Mouse (Mus musculus): ENCODE results near the gene Fignl1. TPM values are rescaled to one million over a fixed set of nuclear protein-coding genes. Genes with fewer than 3 reads are reported as not detected.
A peak's percentile ranks its signal among the peaks of the same experiment; 100 is the strongest.

Gene Fignl1
- polyA plus RNA-seq, 1 experiment from 2014 or later: 58.5 TPM

DNA sequence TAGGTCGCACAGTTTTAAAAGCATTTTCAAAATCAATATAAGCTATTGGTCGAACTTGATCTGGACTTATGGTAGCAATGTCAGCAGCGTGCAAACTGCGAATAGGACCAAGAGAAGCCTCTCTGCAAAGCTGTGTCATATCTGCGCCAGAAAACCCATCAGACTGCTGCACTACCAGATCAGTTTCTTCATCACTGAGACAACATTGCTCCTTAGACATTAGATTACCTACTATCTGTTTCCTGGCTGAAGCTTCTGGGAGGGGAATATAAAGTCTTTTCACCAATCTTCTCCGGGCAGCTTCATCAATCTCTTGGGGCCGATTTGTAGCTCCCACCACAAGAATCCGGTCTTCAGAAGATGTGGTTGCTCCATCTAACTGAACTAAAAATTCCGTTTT lies 7.7 kb downstream of the Fignl1 start:
- no peak overlapping the region for H3K27ac ChIP-seq (replicated peaks)
- H3K9ac ChIP-seq (replicated peaks): no peak overlapping the region
- no peak overlapping the region for H3K4me2 ChIP-seq (replicated peaks)
- H3K4me1 ChIP-seq: no peaks in the 10 kb centered on the region
- H3K27me3 ChIP-seq: no peaks in the 10 kb centered on the region
- H3K4me3 ChIP-seq: no peak overlapping the region
- WGBS: 94% methylated on average over 9 of the region's 9 CpGs
- no peaks in the 10 kb centered on the region for H3K9me3 ChIP-seq
- H3K36me3 ChIP-seq: peaks cover 48% of the 10 kb centered on the region
- no peak for ATAC-seq (ENCODE audit: low FRiP score, low read depth)

DNA sequence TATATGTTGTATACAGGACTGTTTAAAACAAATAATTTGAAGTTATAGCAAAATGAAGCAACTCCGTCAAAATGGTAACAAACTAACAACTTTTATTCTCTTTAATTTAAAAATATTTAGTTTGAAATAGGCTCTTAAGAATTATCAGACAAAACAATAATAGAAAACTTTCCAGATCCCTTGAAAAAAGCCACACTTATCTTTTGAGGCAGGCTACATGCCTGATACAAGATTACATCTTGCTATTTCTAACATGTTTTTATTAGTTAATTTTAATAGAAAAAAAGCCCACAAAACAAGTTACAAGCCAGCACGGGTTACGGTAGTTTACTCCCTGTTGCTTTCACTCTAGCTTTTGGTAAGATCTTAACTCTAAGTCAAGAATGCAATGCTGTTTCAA lies 8.5 kb downstream of the Fignl1 start:
- H3K27ac ChIP-seq (replicated peaks): no peak overlapping the region
- no peak overlapping the region for H3K9ac ChIP-seq (replicated peaks)
- no peak for ATAC-seq (ENCODE audit: low FRiP score, low read depth)
- H3K36me3 ChIP-seq: peaks cover 45% of the 10 kb centered on the region
- no peak overlapping the region for H3K4me3 ChIP-seq
- no peaks in the 10 kb centered on the region for H3K27me3 ChIP-seq
- H3K4me1 ChIP-seq: no peaks in the 10 kb centered on the region
- H3K4me2 ChIP-seq (replicated peaks): no peak overlapping the region
- WGBS: 97% methylated on average over 3 of the region's 3 CpGs
- H3K9me3 ChIP-seq: no peaks in the 10 kb centered on the region

DNA sequence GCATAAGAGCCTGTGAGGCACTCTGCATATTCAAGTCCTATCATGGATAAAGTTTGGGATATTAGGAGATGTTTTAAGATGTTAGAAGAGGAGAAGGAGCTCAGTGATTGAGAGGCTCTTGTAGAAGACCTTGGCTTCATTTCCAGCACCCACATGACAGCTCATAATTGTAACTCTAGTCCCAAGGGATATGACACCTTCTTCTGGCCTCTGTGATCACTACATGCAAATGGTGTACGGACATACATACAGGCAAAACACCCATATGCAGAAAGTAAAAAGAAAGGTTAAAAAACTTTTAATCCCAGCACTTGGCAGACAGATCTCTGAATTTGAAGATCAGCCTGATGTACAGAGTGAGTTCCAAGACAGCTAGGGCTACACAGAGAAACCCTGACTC lies 10.1 kb downstream of the Fignl1 start:
- no peaks in the 10 kb centered on the region for H3K27me3 ChIP-seq
- 100% methylated on average over 1 of the region's 1 CpGs for WGBS
- no peaks in the 10 kb centered on the region for H3K9me3 ChIP-seq
- H3K9ac ChIP-seq (replicated peaks): no peak overlapping the region
- H3K36me3 ChIP-seq: peaks cover 38% of the 10 kb centered on the region
- no peak overlapping the region for H3K27ac ChIP-seq (replicated peaks)
- no peak for ATAC-seq (ENCODE audit: low FRiP score, low read depth)
- no peaks in the 10 kb centered on the region for H3K4me1 ChIP-seq
- no peak overlapping the region for H3K4me2 ChIP-seq (replicated peaks)
- H3K4me3 ChIP-seq: no peak overlapping the region

DNA sequence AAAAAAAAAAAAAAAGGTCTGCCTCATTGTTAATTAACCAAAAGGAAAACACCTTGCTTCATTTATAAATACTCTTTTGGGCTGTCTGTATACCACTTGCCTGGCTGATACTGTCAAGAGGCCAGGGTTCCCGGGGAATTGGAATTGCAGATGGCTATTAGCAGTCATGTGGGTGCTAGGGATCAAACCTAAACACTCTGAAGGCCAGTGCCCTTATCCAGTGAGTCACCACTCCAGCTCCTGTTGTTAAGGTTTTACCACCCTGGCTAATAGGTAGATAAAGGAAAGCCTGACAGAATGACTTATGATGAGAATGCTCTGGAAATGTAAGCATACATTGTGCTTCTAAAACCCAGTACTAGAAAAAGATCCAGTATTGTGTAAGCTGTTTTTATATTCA lies 14.1 kb downstream of the Fignl1 start:
- ATAC-seq (ENCODE audit: low FRiP score, low read depth): no peak
- no peaks in the 10 kb centered on the region for H3K4me1 ChIP-seq

DNA sequence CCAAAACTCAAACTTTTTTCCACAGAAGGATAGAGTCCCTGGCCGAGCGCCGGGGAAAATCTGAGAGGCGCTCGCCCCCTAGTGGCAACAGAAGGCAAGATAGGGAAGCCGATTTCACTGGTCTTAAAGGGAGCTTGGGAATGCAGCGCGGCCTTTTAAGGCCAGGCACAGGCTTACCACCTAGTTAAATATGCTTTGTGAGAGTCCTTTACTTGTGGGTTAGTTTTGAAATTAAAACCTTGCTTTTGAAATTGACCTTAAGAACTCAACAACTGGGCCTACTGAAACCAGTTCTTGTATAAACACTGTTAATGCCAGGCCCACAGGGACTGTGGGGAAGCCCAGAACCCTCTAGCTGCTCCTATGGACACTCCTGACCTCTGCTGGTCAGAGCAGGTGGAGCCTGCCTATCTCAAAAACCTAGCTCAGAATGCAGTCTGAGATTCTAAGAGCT lies 20.2 kb downstream of the Fignl1 start:
- no peaks in the 10 kb centered on the region for H3K9me3 ChIP-seq
- H3K36me3 ChIP-seq: no peaks in the 10 kb centered on the region
- no peak overlapping the region for H3K27ac ChIP-seq (replicated peaks)
- no peaks in the 10 kb centered on the region for H3K4me1 ChIP-seq
- H3K9ac ChIP-seq (replicated peaks): no peak overlapping the region
- WGBS: 1% methylated on average over 8 of the region's 8 CpGs
- H3K27me3 ChIP-seq: no peaks in the 10 kb centered on the region
- no peak overlapping the region for H3K4me3 ChIP-seq
- peak overlapping the region; percentile 38 for H3K4me2 ChIP-seq (replicated peaks)
- ATAC-seq (ENCODE audit: low FRiP score, low read depth): peak; percentile 95

More for the DNA sequence above, 14.1 kb downstream of the Fignl1 start:
- H3K9ac ChIP-seq (replicated peaks): no peak overlapping the region
- no peaks in the 10 kb centered on the region for H3K27me3 ChIP-seq
- no peak overlapping the region for H3K4me3 ChIP-seq
- H3K36me3 ChIP-seq: peaks cover 11% of the 10 kb centered on the region
- no peak overlapping the region for H3K4me2 ChIP-seq (replicated peaks)
- no peaks in the 10 kb centered on the region for H3K9me3 ChIP-seq
- WGBS: 81% methylated on average over 1 of the region's 1 CpGs
- no peak overlapping the region for H3K27ac ChIP-seq (replicated peaks)

DNA sequence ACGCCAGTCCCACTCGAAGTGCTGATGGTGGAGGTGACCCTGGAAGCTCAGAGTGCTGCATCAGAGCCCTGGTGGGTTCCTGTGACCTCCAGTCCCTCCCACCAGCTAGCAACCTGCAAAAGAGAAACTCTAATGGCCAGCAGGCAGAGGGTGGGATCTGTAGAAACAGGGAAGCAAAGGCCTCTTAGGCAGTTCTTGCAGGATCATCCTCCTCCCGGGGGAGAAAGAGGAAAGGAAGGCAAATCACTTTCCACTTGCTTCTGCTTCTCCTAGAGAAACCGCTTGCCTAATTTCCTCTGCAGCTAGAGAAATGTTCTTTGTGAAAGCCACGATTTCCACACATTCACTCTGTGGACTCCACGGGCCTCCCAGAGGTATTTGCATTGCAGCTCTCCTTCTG lies 23.3 kb downstream of the Fignl1 start:
- Histone ChIP-seq H3K9ac (replicated peaks) (no peak overlapping the region), H3K4me3 (no peak overlapping the region), H3K4me2 (replicated peaks) (no peak overlapping the region), H3K9me3 (no peaks in the 10 kb centered on the region), H3K4me1 (no peaks in the 10 kb centered on the region), H3K36me3 (no peaks in the 10 kb centered on the region), H3K27ac (replicated peaks) (no peak overlapping the region), H3K27me3 (no peaks in the 10 kb centered on the region)
- 74% methylated on average over 6 of the region's 6 CpGs for WGBS
- ATAC-seq (ENCODE audit: low FRiP score, low read depth): no peak

DNA sequence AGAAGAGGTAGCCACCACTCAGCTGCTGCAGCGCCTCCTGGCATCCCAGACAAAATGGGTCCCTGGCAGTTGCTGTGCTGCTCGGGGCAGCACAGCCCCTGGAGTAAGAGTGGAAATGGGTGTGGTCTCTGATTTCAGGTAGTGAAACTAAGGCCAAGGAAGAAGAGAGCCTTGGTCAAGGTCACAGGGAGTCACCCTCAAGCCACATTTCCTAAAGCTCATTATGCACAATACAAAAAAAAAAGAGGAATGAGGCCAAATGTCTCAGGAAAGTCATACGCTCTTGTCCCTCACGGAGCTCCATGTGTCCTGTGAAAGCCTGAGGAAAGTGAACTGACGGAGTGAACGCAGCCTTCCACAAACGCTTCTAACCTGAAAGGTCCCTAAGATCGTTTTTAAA lies 27.0 kb downstream of the Fignl1 start:
- no peaks in the 10 kb centered on the region for H3K36me3 ChIP-seq
- no peak overlapping the region for H3K4me2 ChIP-seq (replicated peaks)
- no peaks in the 10 kb centered on the region for H3K27me3 ChIP-seq
- no peak overlapping the region for H3K9ac ChIP-seq (replicated peaks)
- 90% methylated on average over 8 of the region's 8 CpGs for WGBS
- H3K4me3 ChIP-seq: no peak overlapping the region
- no peak overlapping the region for H3K27ac ChIP-seq (replicated peaks)
- H3K9me3 ChIP-seq: no peaks in the 10 kb centered on the region
- H3K4me1 ChIP-seq: no peaks in the 10 kb centered on the region
- no peak for ATAC-seq (ENCODE audit: low FRiP score, low read depth)

DNA sequence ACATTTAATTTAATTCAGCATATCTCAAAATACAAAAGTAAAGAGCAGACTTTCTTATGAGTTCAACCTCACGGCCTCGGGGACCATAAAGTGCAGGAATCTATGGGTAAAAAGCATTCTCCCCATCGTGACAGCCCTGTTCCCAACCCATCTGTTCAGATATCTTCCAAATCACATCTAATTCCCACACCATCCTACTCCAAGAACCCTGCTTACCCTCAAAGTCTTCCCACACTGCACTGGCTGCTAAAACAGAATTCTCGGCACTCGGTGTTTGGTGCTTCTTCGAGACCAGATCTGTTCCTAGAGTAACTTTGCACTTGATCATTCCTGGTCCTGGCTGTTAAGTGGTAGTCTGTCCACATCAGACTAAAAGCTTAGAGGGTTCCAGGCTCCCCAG lies 30.4 kb downstream of the Fignl1 start:
- Histone ChIP-seq H3K9ac (replicated peaks) (no peak overlapping the region), H3K27ac (replicated peaks) (no peak overlapping the region), H3K9me3 (no peaks in the 10 kb centered on the region), H3K36me3 (no peaks in the 10 kb centered on the region), H3K4me1 (no peaks in the 10 kb centered on the region), H3K4me3 (no peak overlapping the region), H3K27me3 (no peaks in the 10 kb centered on the region), H3K4me2 (replicated peaks) (no peak overlapping the region)
- no peak for ATAC-seq (ENCODE audit: low FRiP score, low read depth)
- WGBS: 94% methylated on average over 6 of the region's 6 CpGs

DNA sequence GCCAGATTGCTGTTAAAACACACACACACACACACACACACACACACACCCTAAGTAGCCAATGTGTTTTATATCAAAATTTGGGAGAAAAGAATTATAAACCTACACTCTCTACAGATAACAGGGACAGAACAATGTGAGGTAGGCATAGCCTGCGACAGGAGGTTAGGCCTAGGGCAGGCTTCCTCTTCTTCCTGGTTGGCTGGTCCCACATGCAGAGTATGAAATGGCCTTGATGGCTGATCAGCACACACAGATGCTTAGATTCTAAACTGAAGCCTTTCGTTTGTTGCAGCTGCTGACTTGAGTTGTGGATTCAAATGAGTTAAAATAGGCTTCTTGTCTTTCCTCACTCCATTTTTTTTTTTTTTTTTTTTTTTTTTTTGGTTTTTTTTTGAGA lies 31.0 kb downstream of the Fignl1 start:
- H3K4me1 ChIP-seq: no peaks in the 10 kb centered on the region
- 95% methylated on average over 2 of the region's 2 CpGs for WGBS
- no peaks in the 10 kb centered on the region for H3K27me3 ChIP-seq
- no peak overlapping the region for H3K4me3 ChIP-seq
- no peaks in the 10 kb centered on the region for H3K9me3 ChIP-seq
- no peak overlapping the region for H3K9ac ChIP-seq (replicated peaks)
- ATAC-seq (ENCODE audit: low FRiP score, low read depth): no peak
- no peak overlapping the region for H3K27ac ChIP-seq (replicated peaks)
- H3K36me3 ChIP-seq: no peaks in the 10 kb centered on the region
- H3K4me2 ChIP-seq (replicated peaks): no peak overlapping the region

DNA sequence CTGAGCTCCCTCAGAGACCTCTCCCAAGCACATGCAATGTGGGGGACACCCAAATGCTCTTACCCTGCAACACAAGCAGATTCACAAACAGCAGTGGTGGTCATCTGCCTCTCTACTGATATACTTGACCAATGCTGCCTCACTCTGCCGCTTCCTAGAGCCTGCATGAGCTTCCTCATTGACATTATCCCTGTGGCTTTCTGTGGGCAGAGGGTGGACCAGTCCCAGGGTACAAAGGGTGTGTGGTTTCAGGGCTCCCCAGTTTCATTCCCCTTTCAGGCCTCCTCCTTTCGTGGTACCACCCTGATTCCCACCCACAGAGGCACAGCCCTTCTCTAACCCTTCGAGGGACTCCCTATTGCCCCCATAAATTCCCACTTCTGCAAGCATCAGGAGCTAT lies 31.5 kb downstream of the Fignl1 start:
- no peaks in the 10 kb centered on the region for H3K27me3 ChIP-seq
- no peak for ATAC-seq (ENCODE audit: low FRiP score, low read depth)
- H3K4me1 ChIP-seq: no peaks in the 10 kb centered on the region
- H3K9ac ChIP-seq (replicated peaks): no peak overlapping the region
- H3K4me3 ChIP-seq: no peak overlapping the region
- WGBS: 88% methylated on average over 3 of the region's 3 CpGs
- H3K27ac ChIP-seq (replicated peaks): no peak overlapping the region
- no peak overlapping the region for H3K4me2 ChIP-seq (replicated peaks)
- no peaks in the 10 kb centered on the region for H3K36me3 ChIP-seq
- H3K9me3 ChIP-seq: no peaks in the 10 kb centered on the region

DNA sequence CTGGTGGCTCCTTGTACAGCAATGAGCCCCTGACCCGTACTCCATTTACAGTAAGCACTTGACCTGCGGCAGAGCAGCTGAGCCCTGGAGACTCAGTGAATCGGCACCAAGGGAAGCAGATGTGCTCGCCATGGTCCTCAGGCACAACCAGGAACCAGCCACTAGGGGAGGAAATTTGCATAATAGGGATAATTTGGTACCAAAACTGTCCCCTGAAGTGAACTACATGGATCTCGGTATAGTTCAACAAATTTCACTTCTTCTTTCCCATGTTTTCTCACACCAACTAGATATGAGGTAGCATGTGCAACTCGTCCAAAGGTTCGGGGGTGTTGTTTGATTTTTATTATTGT lies 32.0 kb downstream of the Fignl1 start:
- 88% methylated on average over 7 of the region's 7 CpGs for WGBS
- Histone ChIP-seq H3K4me3 (no peak overlapping the region), H3K27me3 (no peaks in the 10 kb centered on the region)

DNA sequence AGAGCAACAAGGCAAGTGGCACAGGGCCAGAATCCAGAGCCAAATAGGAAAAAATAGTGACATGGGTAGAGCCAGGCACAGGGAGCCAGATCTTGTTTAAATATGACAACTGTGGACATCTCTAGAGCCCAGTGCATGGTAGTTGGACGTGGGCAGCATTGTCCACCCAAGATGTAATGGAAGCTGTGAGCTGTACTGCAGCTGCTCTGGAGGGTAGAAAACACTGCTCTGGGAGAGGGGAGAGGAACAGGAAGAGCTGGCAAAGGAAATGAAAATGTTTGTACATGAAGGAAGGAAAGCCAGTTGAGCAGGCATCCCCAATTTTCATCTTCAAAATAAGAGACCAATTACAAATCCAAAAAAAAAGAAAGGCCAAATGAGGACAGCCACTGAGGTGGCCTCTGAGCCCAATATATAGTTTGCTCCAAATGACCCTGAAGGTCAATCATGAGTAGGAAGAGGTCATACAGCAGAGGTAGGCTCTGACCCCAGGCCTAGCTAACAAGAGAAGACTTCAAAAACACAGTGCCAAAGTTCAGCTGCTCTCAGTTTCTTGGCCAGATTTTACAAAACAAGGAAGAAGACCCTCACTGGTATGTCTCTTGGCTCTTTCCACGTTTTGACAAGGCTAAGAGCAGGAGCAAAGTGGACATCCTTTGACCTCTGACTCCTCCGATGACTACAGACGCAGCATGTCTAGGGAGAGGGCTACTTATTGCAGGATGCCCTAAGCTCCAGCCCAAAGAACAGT lies 32.5 kb downstream of the Fignl1 start:
- H3K9ac ChIP-seq (replicated peaks): no peak overlapping the region
- H3K27me3 ChIP-seq: no peaks in the 10 kb centered on the region
- H3K4me2 ChIP-seq (replicated peaks): no peak overlapping the region
- no peaks in the 10 kb centered on the region for H3K36me3 ChIP-seq
- H3K4me1 ChIP-seq: no peaks in the 10 kb centered on the region
- H3K9me3 ChIP-seq: no peaks in the 10 kb centered on the region
- H3K27ac ChIP-seq (replicated peaks): no peak overlapping the region
- no peak for ATAC-seq (ENCODE audit: low FRiP score, low read depth)
- H3K4me3 ChIP-seq: no peak overlapping the region
- 71% methylated on average over 4 of the region's 4 CpGs for whole genome bisulfite sequencing

More for the DNA sequence above, 32.0 kb downstream of the Fignl1 start:
- H3K27ac ChIP-seq (replicated peaks): no peak overlapping the region
- H3K4me1 ChIP-seq: no peaks in the 10 kb centered on the region
- H3K36me3 ChIP-seq: no peaks in the 10 kb centered on the region
- H3K4me2 ChIP-seq (replicated peaks): no peak overlapping the region
- H3K9me3 ChIP-seq: no peaks in the 10 kb centered on the region
- no peak overlapping the region for H3K9ac ChIP-seq (replicated peaks)
- no peak for ATAC-seq (ENCODE audit: low FRiP score, low read depth)

DNA sequence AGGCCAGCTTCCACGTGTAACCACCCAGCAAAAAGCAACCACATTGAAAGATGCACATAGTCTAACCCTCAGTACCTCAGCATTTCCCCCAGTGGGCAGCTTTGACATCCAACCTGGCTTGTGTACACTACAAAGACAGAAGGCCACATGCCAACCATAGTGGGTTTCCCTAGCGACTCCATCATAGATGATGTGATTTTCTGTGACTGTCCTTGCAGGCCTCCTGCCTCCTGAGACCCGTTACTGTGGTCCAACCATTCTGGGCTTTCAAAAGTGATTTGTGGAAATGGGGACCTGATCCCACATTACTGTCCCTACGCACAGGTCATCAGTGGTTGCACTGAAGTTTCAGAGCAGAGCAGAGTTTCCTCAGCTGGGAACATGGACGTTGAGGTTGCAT lies 33.9 kb downstream of the Fignl1 start:
- H3K4me1 ChIP-seq: no peaks in the 10 kb centered on the region
- 84% methylated on average over 5 of the region's 5 CpGs for WGBS
- no peak overlapping the region for H3K4me3 ChIP-seq
- H3K9ac ChIP-seq (replicated peaks): no peak overlapping the region
- no peaks in the 10 kb centered on the region for H3K27me3 ChIP-seq
- H3K4me2 ChIP-seq (replicated peaks): no peak overlapping the region
- ATAC-seq (ENCODE audit: low FRiP score, low read depth): no peak
- H3K27ac ChIP-seq (replicated peaks): no peak overlapping the region
- H3K9me3 ChIP-seq: no peaks in the 10 kb centered on the region
- no peaks in the 10 kb centered on the region for H3K36me3 ChIP-seq
